Mouse (Mus musculus) midbrain, embryonic 10.5 days (tissue): ENCODE measurements around the gene Xlr4a. TPM values are rescaled to one million over a fixed set of nuclear protein-coding genes. Genes with fewer than 3 reads are reported as not detected.

ENCODE experiments used
- DNase-seq: peaks from one replicate; pipeline ENCODE4 v3.0.0-alpha.2; 2017; ENCODE audit warnings: low spot score
- H3K27ac ChIP-seq: fragments of 300-500 bp; sonication (generic); replicated peaks from 2 replicates; pipeline ENCODE4 v1.5.1; 2016; ENCODE audit warnings: mild to moderate bottlenecking
- H3K27me3 ChIP-seq: fragments of 300-500 bp; sonication (generic); 2 replicates; pipeline ENCODE4 v1.6.1; 2016; ENCODE audit warnings: low read depth, mild to moderate bottlenecking; ENCODE audit not compliant: poor library complexity, severe bottlenecking
- H3K36me3 ChIP-seq: fragments of 300-500 bp; sonication (generic); 2 replicates; pipeline ENCODE4 v1.6.1; 2016; ENCODE audit warnings: mild to moderate bottlenecking, moderate library complexity
- H3K4me1 ChIP-seq: fragments of 300-500 bp; sonication (generic); 2 replicates; pipeline ENCODE4 v1.6.1; 2016
- H3K4me3 ChIP-seq: fragments of 300-500 bp; sonication (generic); 2 replicates; pipeline ENCODE4 v1.5.1; 2016; ENCODE audit warnings: mild to moderate bottlenecking, moderate library complexity
- H3K9me3 ChIP-seq: fragments of 300-500 bp; sonication (generic); replicated peaks from 2 replicates; pipeline ENCODE4 v1.6.1; 2016; ENCODE audit warnings: mild to moderate bottlenecking
- WGBS: fragments of 180-500 bp; shearing (Covaris S2); methylation state at CpG from one replicate; pipeline ENCODE4 v1.1.7; 2016; 5-methylcytosine and 5-hydroxymethylcytosine counted together
- polyA plus RNA-seq: library from polyadenylated mRNA; unstranded; fragments of >200 nt; fragmentation: Nextera tagmentation; extraction: Ambion mirVana; gene quantifications from 2 replicates; pipeline ENCODE4 v1.2.1, GENCODE M21; 2016

Xlr4a gene
- polyA plus RNA-seq, 1 experiment from 2014 or later = 0.52 TPM

DNA sequence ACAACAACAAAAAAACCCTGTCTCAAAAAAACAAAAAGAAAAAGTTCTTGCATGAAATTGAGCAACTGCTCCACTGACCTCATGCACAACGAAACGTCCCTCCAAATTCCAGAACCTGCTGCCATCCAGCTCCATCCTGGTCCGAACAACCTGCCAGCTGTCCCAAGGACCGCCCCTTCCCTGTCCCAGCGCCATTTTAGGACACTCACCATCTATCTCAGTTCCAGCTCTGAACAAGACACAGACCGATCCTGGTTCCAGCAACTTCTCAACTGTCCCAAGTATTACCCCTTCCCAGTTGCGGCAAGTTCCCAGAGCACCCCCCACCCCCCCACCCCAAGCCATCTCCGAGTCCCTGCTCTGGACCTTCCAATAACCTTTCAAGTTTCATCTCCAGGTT lies 43.4 kb downstream of the Xlr4a start:
- Histone ChIP-seq H3K9me3 (no peaks in the 10 kb centered on the region), H3K27ac (no peak overlapping the region), H3K36me3 (no peaks in the 10 kb centered on the region), H3K27me3 (peaks cover 6% of the 10 kb centered on the region; the same call in 1 of the 2 replicates), H3K4me3 (no peak overlapping the region), H3K4me1 (no peaks in the 10 kb centered on the region)
- 80% methylated on average over 8 of the region's 8 CpGs for WGBS
- DNase-seq = no peak

DNA sequence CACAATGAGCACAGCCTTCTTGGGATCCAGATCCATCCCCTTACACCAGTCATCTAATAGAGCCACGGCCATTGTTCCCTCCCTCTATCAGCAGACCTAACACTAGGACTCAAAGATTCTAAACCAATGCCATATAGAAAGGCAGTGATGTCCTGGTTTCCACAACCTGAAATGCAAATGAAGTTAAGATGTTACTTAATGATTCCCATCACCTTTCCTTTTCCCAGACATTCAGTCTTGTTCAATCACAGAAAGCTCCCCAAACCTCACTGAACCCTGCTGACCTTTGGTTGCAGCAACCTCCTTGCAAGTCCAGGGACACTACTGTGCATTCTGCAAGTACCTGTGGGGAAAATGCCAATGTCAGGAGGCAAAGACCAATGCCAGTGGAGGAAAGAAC lies 45.3 kb downstream of the Xlr4a start, which contains the start of gene Pnma5:
Gene Pnma5, minus strand, starts transcription at position 101 of the 400 bp plus-strand sequence.
- 83% methylated on average over 1 of the region's 1 CpGs for WGBS
- Histone ChIP-seq H3K27ac (no peak within 1 kb of the TSS), H3K27me3 (peaks cover 6% of the 10 kb centered on the region; the same call in 1 of the 2 replicates), H3K4me3 (no peak within 1 kb of the TSS), H3K9me3 (no peaks in the 10 kb centered on the region), H3K4me1 (no peaks in the 10 kb centered on the region), H3K36me3 (no peaks in the 10 kb centered on the region)
- no peak for DNase-seq

Other genes with a start within 250 kb of the Xlr4a start
- 104 and 105 TPM in 2 replicates for gene Cetn2, start 164.1 kb downstream of the Xlr4a start, polyA plus RNA-seq
- gene Nsdhl, start 163.9 kb downstream of the Xlr4a start, polyA plus RNA-seq = 44.1 and 47.3 TPM in 2 replicates
- gene Zfp185, start 95.1 kb downstream of the Xlr4a start, polyA plus RNA-seq = 2.6 and 3.2 TPM in 2 replicates
- 0.06 TPM in 1 of 2 replicates, not detected in the other for gene Pnma5, start 45.4 kb downstream of the Xlr4a start, polyA plus RNA-seq
- gene Pnma3, start 17.7 kb downstream of the Xlr4a start, polyA plus RNA-seq = 0.37 and 0.70 TPM in 2 replicates
- 2.0 and 3.4 TPM in 2 replicates for gene Xlr3a, start 14.6 kb upstream of the Xlr4a start, polyA plus RNA-seq
- 0.12 and 0.29 TPM in 2 replicates for gene Gm14685, start 34.6 kb upstream of the Xlr4a start, polyA plus RNA-seq
- gene Xlr5b, start 66.3 kb upstream of the Xlr4a start, polyA plus RNA-seq = not detected in 2 replicates
- 0.09 TPM in 1 of 2 replicates, not detected in the other for gene DXBay18, start 67.0 kb upstream of the Xlr4a start, polyA plus RNA-seq
- gene Spin2d, start 94.5 kb upstream of the Xlr4a start, polyA plus RNA-seq = not detected in 2 replicates
- 11.0 and 12.2 TPM in 2 replicates for gene Xlr3b, start 109.7 kb upstream of the Xlr4a start, polyA plus RNA-seq
- 0.31 and 0.55 TPM in 2 replicates for gene Xlr4b, start 131.9 kb upstream of the Xlr4a start, polyA plus RNA-seq
- 14.8 and 16.4 TPM in 2 replicates for gene F8a, start 145.8 kb upstream of the Xlr4a start, polyA plus RNA-seq
- not detected in 2 replicates for gene Xlr4c, start 160.7 kb upstream of the Xlr4a start, polyA plus RNA-seq
- not detected in 2 replicates for gene Xlr3c, start 182.9 kb upstream of the Xlr4a start, polyA plus RNA-seq
- gene Xlr5a, start 210.5 kb upstream of the Xlr4a start, polyA plus RNA-seq = not detected in 2 replicates
- gene Xlr5c, start 210.5 kb upstream of the Xlr4a start, polyA plus RNA-seq = not detected in 2 replicates